In the genomic region with DNA sequence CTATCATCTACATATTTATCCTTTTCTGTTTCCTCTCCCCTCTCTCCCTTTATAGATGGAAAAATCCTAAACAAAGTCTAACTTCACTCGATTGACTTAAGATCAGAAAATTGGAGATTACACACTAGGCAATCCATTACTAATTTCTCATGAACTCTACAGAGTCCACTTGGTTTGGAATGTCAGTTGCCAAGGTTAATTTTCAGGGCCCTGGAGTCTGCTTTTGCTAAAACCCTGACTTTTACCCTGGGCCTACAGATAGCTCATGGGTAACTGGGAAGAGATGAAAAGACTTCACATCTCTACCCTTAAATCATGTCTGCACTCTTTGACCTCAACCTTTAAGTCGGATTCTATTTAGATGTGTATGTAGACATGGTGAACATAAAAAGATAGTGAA, we compare ENCODE assay signal across 23 mouse cellular contexts. TPM values are rescaled to one million over a fixed set of nuclear protein-coding genes. Genes with fewer than 3 reads are reported as not detected.
DNase-seq lines count a peak whose midpoint lies in the region; ATAC-seq and TF ChIP-seq lines count a peak whose summit lies in the region.
"Had no signal": no experiment of that assay in that cellular context is flagged by ENCODE, and none has a peak within 500 bp of the region (broad histone marks: within the 10 kb centered on the region; RNA-seq: fewer than 3 reads in every experiment).

No protein-coding gene starts in this region.

- H3K4me2 ChIP-seq in intestine, embryonic 14.5 days (ENCODE audit: low read length), result no peak overlapping the region
- no peak overlapping the region for H3K4me2 ChIP-seq in intestine, embryonic 16.5 days (ENCODE audit: low read depth, low read length)
- no peak overlapping the region for H3K4me2 ChIP-seq in liver, embryonic 11.5 days
- H3K4me2 ChIP-seq in liver, postnatal 0 days (ENCODE audit: low read depth, low read length), result no peak overlapping the region
- H3K4me2 ChIP-seq: embryonic facial prominence, embryonic 13.5 days; embryonic facial prominence, embryonic 15.5 days; forebrain, embryonic 12.5 days had no signal

- H3K4me1 ChIP-seq in intestine, embryonic 14.5 days (replicated peaks; ENCODE audit: control insufficient read depth, insufficient read depth, low read length), result no peaks in the 10 kb centered on the region
- H3K4me1 ChIP-seq in intestine, embryonic 16.5 days (ENCODE audit: control insufficient read depth, insufficient read depth, low read length), result no peaks in the 10 kb centered on the region
- no peaks in the 10 kb centered on the region for H3K4me1 ChIP-seq in liver, embryonic 11.5 days (replicated peaks; ENCODE audit: control insufficient read depth, insufficient read depth, low read length)
- H3K4me1 ChIP-seq in liver, postnatal 0 days (ENCODE audit: insufficient read depth), result no peaks in the 10 kb centered on the region
- H3K4me1 ChIP-seq: embryonic facial prominence, embryonic 13.5 days; embryonic facial prominence, embryonic 15.5 days; forebrain, embryonic 10.5 days; forebrain, embryonic 12.5 days had no signal

- peak; percentile 34 for DNase-seq in intestine, embryonic 14.5 days (ENCODE audit: low spot score)
- DNase-seq in liver, embryonic 11.5 days (ENCODE audit: low spot score), result peak; percentile 4
- no peak for DNase-seq in liver, postnatal 0 days
- DNase-seq: adrenal gland, adult 2 months; adrenal gland, postnatal 10 days; adrenal gland, postnatal 25 days; cerebellum, adult 11 months; cerebellum, adult 18-20 months; cerebellum, adult 8-10 months; cerebellum, adult 9-11 months; cerebellum, postnatal 14 days; cerebellum, postnatal 36 days; embryo, embryonic 11 days had no signal

- H3K4me3 ChIP-seq in intestine, embryonic 14.5 days (ENCODE audit: low read depth, low read length), result no peak overlapping the region
- no peak overlapping the region for H3K4me3 ChIP-seq in intestine, embryonic 16.5 days (ENCODE audit: low read length)
- no peak overlapping the region for H3K4me3 ChIP-seq in liver, embryonic 11.5 days (ENCODE audit: low read depth, low read length)
- H3K4me3 ChIP-seq in liver, postnatal 0 days (ENCODE audit: low read depth, low read length), result no peak overlapping the region
- H3K4me3 ChIP-seq: embryonic facial prominence, embryonic 13.5 days; embryonic facial prominence, embryonic 15.5 days; erythroblast, embryonic 14.5 days; forebrain, embryonic 10.5 days; forebrain, embryonic 12.5 days had no signal

- no peak overlapping the region for H3K27ac ChIP-seq in intestine, embryonic 14.5 days (ENCODE audit: low read depth)
- H3K27ac ChIP-seq in intestine, embryonic 16.5 days (ENCODE audit: low read length), result no peak overlapping the region
- H3K27ac ChIP-seq in liver, embryonic 11.5 days (ENCODE audit: low read depth, low read length), result no peak overlapping the region
- no peak overlapping the region for H3K27ac ChIP-seq in liver, postnatal 0 days (ENCODE audit: low read depth)
- H3K27ac ChIP-seq: embryonic facial prominence, embryonic 13.5 days; embryonic facial prominence, embryonic 15.5 days; forebrain, embryonic 10.5 days; forebrain, embryonic 12.5 days had no signal

- no peaks in the 10 kb centered on the region for H3K36me3 ChIP-seq in intestine, embryonic 14.5 days (ENCODE audit: control insufficient read depth, insufficient read depth, low read length)
- no peaks in the 10 kb centered on the region for H3K36me3 ChIP-seq in intestine, embryonic 16.5 days (ENCODE audit: control insufficient read depth, insufficient read depth, low read length)
- no peaks in the 10 kb centered on the region for H3K36me3 ChIP-seq in liver, embryonic 11.5 days (ENCODE audit: control insufficient read depth, insufficient read depth, low read length)
- no peaks in the 10 kb centered on the region for H3K36me3 ChIP-seq in liver, postnatal 0 days (replicated peaks; ENCODE audit: insufficient read depth, low read length)
- H3K36me3 ChIP-seq: embryonic facial prominence, embryonic 13.5 days; embryonic facial prominence, embryonic 15.5 days; forebrain, embryonic 10.5 days; forebrain, embryonic 12.5 days had no signal

- ATAC-seq in intestine, embryonic 14.5 days (replicated peaks; ENCODE audit: low FRiP score, low TSS enrichment, low read depth), result no peak
- no peak for ATAC-seq in intestine, embryonic 16.5 days
- no peak for ATAC-seq in liver, embryonic 11.5 days (replicated peaks; ENCODE audit: low FRiP score)
- no peak for ATAC-seq in liver, postnatal 0 days
- ATAC-seq: forebrain, embryonic 14.5 days; forebrain, embryonic 16.5 days had no signal

- no peak for TF ChIP-seq EP300 in liver, postnatal 0 days (IDR thresholded peaks at IDR 0.05; ENCODE audit: low read depth)

- H3K9me3 ChIP-seq in intestine, embryonic 14.5 days (ENCODE audit: control insufficient read depth, low read length), result no peaks in the 10 kb centered on the region
- H3K9me3 ChIP-seq in intestine, embryonic 16.5 days (ENCODE audit: control insufficient read depth, low read length), result no peaks in the 10 kb centered on the region
- no peaks in the 10 kb centered on the region for H3K9me3 ChIP-seq in liver, embryonic 11.5 days (ENCODE audit: control insufficient read depth, low read length)
- no peaks in the 10 kb centered on the region for H3K9me3 ChIP-seq in liver, postnatal 0 days (ENCODE audit: low read length)
- H3K9me3 ChIP-seq: embryonic facial prominence, embryonic 13.5 days; embryonic facial prominence, embryonic 15.5 days; forebrain, embryonic 10.5 days; forebrain, embryonic 12.5 days had no signal

- H3K27me3 ChIP-seq in intestine, embryonic 14.5 days (replicated peaks; ENCODE audit: control insufficient read depth, insufficient read depth, low read length), result no peaks in the 10 kb centered on the region
- no peaks in the 10 kb centered on the region for H3K27me3 ChIP-seq in intestine, embryonic 16.5 days (replicated peaks; ENCODE audit: control insufficient read depth, insufficient read depth, low read length)
- no peaks in the 10 kb centered on the region for H3K27me3 ChIP-seq in liver, embryonic 11.5 days (replicated peaks; ENCODE audit: control insufficient read depth, insufficient read depth, low read length)
- 0 out of 2 replicates have a peak, but pooled peaks cover 5% of the 10 kb centered on the region for H3K27me3 ChIP-seq in liver, postnatal 0 days (ENCODE audit: insufficient read depth, low read length)
- H3K27me3 ChIP-seq: embryonic facial prominence, embryonic 13.5 days; embryonic facial prominence, embryonic 15.5 days; forebrain, embryonic 12.5 days had no signal

- whole genome bisulfite sequencing in intestine, embryonic 14.5 days, result 73% methylated on average over 2 of the region's 2 CpGs
- 79% methylated on average over 2 of the region's 2 CpGs for WGBS in intestine, embryonic 16.5 days
- WGBS in liver, embryonic 11.5 days, result 72% methylated on average over 2 of the region's 2 CpGs
- 70% methylated on average over 2 of the region's 2 CpGs for WGBS in liver, postnatal 0 days (ENCODE audit: insufficient replicate concordance)

- no peak for TF ChIP-seq CTCF in liver, postnatal 0 days (IDR thresholded peaks at IDR 0.05; ENCODE audit: low read depth)

- no peak overlapping the region for H3K9ac ChIP-seq in intestine, embryonic 14.5 days (ENCODE audit: low read length)
- H3K9ac ChIP-seq in intestine, embryonic 16.5 days (ENCODE audit: low read depth, low read length), result no peak overlapping the region
- H3K9ac ChIP-seq in liver, embryonic 11.5 days (ENCODE audit: low read depth, low read length), result no peak overlapping the region
- H3K9ac ChIP-seq in liver, postnatal 0 days (replicated peaks), result no peak overlapping the region
- H3K9ac ChIP-seq: embryonic facial prominence, embryonic 13.5 days; embryonic facial prominence, embryonic 15.5 days; forebrain, embryonic 12.5 days had no signal

RNA-seq across cellular contexts. Expression of a gene that starts 34.6 kb away (rescaled TPM):
- polyA plus RNA-seq in intestine, embryonic 14.5 days (2014; fragmentation: Nextera tagmentation; extraction: Ambion mirVana), result 0.27 TPM in 1 of 2 replicates, not detected in the other
- polyA plus RNA-seq in intestine, embryonic 16.5 days (2015; fragmentation: Nextera tagmentation; extraction: Ambion mirVana), result 0.16 and 0.20 TPM in 2 replicates
- polyA plus RNA-seq in liver, embryonic 11.5 days (2014; fragmentation: Nextera tagmentation; extraction: Ambion mirVana), result 0.18 and 0.49 TPM in 2 replicates
- polyA plus RNA-seq in liver, postnatal 0 days (2015; fragmentation: Nextera tagmentation; extraction: Ambion mirVana), result 0.58 and 0.84 TPM in 2 replicates
- polyA plus RNA-seq: C2C12; embryonic facial prominence, embryonic 11.5 days; embryonic facial prominence, embryonic 13.5 days; embryonic facial prominence, embryonic 15.5 days; erythroblast, embryonic 14.5 days; forebrain, embryonic 10.5 days; forebrain, embryonic 12.5 days had no signal

RNA-seq across cellular contexts. Expression of a gene that starts 39.3 kb away (rescaled TPM):
- 89.3 and 105 TPM in 2 replicates for polyA plus RNA-seq in intestine, embryonic 14.5 days (2014; fragmentation: Nextera tagmentation; extraction: Ambion mirVana)
- polyA plus RNA-seq in intestine, embryonic 16.5 days (2015; fragmentation: Nextera tagmentation; extraction: Ambion mirVana), result 55.5 and 62.2 TPM in 2 replicates
- polyA plus RNA-seq in liver, embryonic 11.5 days (2014; fragmentation: Nextera tagmentation; extraction: Ambion mirVana), result 56.3 and 56.9 TPM in 2 replicates
- polyA plus RNA-seq in liver, postnatal 0 days (2015; fragmentation: Nextera tagmentation; extraction: Ambion mirVana), result 29.1 and 29.9 TPM in 2 replicates
